Mouse (Mus musculus): ENCODE measurements around the gene Ank3. TPM values are rescaled to one million over a fixed set of nuclear protein-coding genes. Genes with fewer than 3 reads are reported as not detected.
A peak's percentile ranks its signal among the peaks of the same experiment; 100 is the strongest.

Gene Ank3
- total and polyA plus RNA-seq, 2 experiments from 2014 or later = 66.6 to 253 TPM

DNA sequence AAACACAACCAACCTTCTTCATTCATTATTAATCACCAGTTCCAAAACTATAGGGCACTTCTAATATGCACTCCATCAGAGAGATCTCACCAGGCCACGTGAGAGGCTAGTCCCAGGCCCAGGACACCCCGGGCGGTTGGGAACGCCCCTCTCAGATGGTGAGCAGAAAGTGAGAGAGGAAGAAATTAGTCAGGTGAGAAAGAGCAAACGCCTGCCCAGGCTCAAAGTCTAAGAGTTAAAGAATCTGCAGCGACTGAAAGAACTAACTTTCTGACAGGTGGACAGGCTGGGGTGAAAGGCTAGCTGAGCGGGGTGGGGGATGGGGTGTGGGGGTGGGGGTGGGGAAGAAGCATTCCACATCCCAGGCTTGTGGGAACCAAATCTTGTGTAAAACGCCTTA is 525.2 kb downstream of the Ank3 start:
- DNase-seq (ENCODE audit: low spot score) = no peak
- no peak overlapping the region for H3K4me3 ChIP-seq (ENCODE audit: low read depth, low read length)
- ATAC-seq (ENCODE audit: low FRiP score) = no peak
- H3K4me1 ChIP-seq (ENCODE audit: insufficient read depth, low read length) = no peaks in the 10 kb centered on the region
- TF ChIP-seq CTCF (IDR thresholded peaks at IDR 0.05) = no peak
- peaks cover 12% of the 10 kb centered on the region; the same call in 1 of the 2 replicates for H3K36me3 ChIP-seq (ENCODE audit: insufficient read depth, low read length)
- no peaks in the 10 kb centered on the region for H3K9me3 ChIP-seq (ENCODE audit: low read length)
- H3K4me2 ChIP-seq (ENCODE audit: low read depth, low read length, poor library complexity, severe bottlenecking) = no peak overlapping the region
- WGBS = 24% methylated on average over 8 of the region's 8 CpGs
- H3K27me3 ChIP-seq (ENCODE audit: insufficient read depth, low read length) = no peaks in the 10 kb centered on the region
- no peak overlapping the region for H3K9ac ChIP-seq (replicated peaks; ENCODE audit: low read length, poor library complexity, severe bottlenecking)
- H3K27ac ChIP-seq (ENCODE audit: low read depth, low read length) = no peak overlapping the region

DNA sequence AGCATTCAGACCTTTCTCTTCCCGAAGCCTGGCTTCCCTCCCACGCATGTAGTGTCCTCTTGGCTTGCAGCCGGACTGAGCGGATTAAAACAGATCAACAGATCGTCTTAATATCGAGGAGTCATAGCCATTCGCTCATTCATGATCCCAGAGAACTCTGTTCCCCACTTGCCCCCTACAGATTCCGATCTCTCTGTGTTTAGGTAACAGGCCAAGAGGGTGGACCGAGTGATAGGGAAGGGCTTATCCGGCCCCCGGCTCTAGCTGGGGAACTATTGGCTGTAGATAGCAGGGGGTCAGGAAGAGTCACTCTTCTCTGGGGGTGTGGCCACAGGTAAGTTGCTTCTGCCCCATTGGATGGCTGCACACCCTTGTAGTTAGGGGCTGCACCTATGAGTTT is 525.7 kb downstream of the Ank3 start:
- Histone ChIP-seq H3K4me1 (ENCODE audit: insufficient read depth, low read length) (no peaks in the 10 kb centered on the region), H3K9me3 (ENCODE audit: low read length) (no peaks in the 10 kb centered on the region), H3K4me3 (ENCODE audit: low read depth, low read length) (no peak overlapping the region), H3K27me3 (ENCODE audit: insufficient read depth, low read length) (no peaks in the 10 kb centered on the region), H3K9ac (replicated peaks; ENCODE audit: low read length, poor library complexity, severe bottlenecking) (no peak overlapping the region), H3K4me2 (ENCODE audit: low read depth, low read length, poor library complexity, severe bottlenecking) (peak overlapping the region; percentile 24), H3K27ac (ENCODE audit: low read depth, low read length) (no peak overlapping the region), H3K36me3 (ENCODE audit: insufficient read depth, low read length) (peaks cover 8% of the 10 kb centered on the region; the same call in 1 of the 2 replicates)
- no peak for DNase-seq (ENCODE audit: low spot score)
- WGBS = 12% methylated on average over 11 of the region's 11 CpGs
- no peak for TF ChIP-seq CTCF (IDR thresholded peaks at IDR 0.05)
- ATAC-seq (ENCODE audit: low FRiP score) = no peak

DNA sequence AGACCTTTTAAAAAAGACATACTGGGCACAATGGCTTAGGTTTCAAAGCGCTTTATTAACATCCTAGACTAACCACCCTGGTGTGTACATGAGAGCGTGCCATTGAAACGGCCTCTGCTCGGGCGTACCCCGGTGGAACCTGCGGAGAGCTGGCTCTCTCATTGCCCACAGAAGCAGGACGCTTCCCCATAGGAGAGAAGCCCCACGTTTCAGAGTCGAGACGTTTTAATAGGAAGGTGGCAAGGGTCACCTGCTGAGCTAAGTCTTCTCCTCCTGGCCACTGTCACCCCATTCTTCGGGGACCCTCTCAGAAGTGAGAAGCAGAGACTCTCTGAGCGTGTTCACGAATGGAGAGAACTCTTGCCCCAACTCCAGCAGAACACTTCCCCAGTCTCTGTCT is 526.3 kb downstream of the Ank3 start:
- Histone ChIP-seq H3K27ac (ENCODE audit: low read depth, low read length) (no peak overlapping the region), H3K27me3 (ENCODE audit: insufficient read depth, low read length) (no peaks in the 10 kb centered on the region), H3K9me3 (ENCODE audit: low read length) (no peaks in the 10 kb centered on the region), H3K36me3 (ENCODE audit: insufficient read depth, low read length) (0 out of 2 replicates have a peak, but pooled peaks cover 3% of the 10 kb centered on the region), H3K4me3 (ENCODE audit: low read depth, low read length) (no peak overlapping the region), H3K9ac (replicated peaks; ENCODE audit: low read length, poor library complexity, severe bottlenecking) (no peak overlapping the region), H3K4me1 (ENCODE audit: insufficient read depth, low read length) (no peaks in the 10 kb centered on the region), H3K4me2 (ENCODE audit: low read depth, low read length, poor library complexity, severe bottlenecking) (no peak overlapping the region)
- 22% methylated on average over 14 of the region's 14 CpGs for WGBS
- TF ChIP-seq CTCF (IDR thresholded peaks at IDR 0.05) = no peak
- DNase-seq (ENCODE audit: low spot score) (no peak), ATAC-seq (ENCODE audit: low FRiP score) (no peak)

DNA sequence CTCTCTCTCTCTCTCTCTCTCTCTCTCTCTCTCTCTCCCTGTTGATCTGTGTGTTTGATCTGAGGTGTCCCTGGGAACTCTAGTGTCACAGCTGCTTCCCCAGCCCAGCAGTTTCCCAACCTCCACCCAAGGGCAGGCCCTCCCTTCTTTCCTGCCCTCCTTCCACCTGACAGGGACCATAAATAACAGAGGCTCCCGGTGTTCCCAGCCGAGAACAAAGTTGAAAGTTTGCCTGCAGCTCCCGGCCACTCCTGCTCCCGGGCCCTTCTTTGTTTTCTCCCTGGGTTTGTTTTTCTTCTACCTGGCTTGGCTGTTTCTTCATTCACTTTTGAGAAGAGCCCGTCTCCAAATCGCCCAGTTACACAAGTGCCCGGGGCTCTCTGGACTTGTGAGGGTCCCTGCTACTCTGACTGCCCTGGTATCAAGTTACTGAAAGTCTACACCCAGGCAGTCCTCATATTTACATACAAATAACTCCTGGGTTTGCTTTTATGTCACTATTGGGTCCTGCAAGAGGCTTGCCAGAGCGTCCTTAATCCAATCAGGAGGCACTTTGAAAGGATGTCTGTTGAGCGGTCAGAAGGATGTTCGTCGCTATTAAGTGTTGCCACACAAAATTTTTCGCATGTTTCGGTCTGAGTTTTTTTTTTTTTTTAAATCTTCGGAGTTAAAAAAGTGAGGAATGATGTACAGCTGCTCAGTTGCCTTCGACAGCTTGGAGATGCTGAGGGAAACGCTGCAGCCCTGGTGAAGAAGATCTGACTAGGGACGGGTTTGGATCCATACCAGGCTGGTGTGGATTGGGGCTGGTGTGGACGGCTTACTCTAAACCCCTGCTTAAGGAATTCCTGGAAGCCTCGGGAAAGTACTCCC is 526.9 kb downstream of the Ank3 start:
- H3K4me1 ChIP-seq (ENCODE audit: insufficient read depth, low read length) = no peaks in the 10 kb centered on the region
- no peaks in the 10 kb centered on the region for H3K27me3 ChIP-seq (ENCODE audit: insufficient read depth, low read length)
- TF ChIP-seq CTCF (IDR thresholded peaks at IDR 0.05) = no peak
- H3K27ac ChIP-seq (ENCODE audit: low read depth, low read length) = no peak overlapping the region
- H3K9ac ChIP-seq (replicated peaks; ENCODE audit: low read length, poor library complexity, severe bottlenecking) = no peak overlapping the region
- 10% methylated on average over 19 of the region's 19 CpGs for WGBS
- peak overlapping the region; percentile 29; the same call in 1 of the 2 replicates for H3K4me2 ChIP-seq (ENCODE audit: low read depth, low read length, poor library complexity, severe bottlenecking)
- DNase-seq (ENCODE audit: low spot score) (no peak), ATAC-seq (ENCODE audit: low FRiP score) (no peak)
- H3K9me3 ChIP-seq (ENCODE audit: low read length) = no peaks in the 10 kb centered on the region
- H3K4me3 ChIP-seq (ENCODE audit: low read depth, low read length) = no peak overlapping the region
- 0 out of 2 replicates have a peak, but pooled peaks cover 3% of the 10 kb centered on the region for H3K36me3 ChIP-seq (ENCODE audit: insufficient read depth, low read length)

DNA sequence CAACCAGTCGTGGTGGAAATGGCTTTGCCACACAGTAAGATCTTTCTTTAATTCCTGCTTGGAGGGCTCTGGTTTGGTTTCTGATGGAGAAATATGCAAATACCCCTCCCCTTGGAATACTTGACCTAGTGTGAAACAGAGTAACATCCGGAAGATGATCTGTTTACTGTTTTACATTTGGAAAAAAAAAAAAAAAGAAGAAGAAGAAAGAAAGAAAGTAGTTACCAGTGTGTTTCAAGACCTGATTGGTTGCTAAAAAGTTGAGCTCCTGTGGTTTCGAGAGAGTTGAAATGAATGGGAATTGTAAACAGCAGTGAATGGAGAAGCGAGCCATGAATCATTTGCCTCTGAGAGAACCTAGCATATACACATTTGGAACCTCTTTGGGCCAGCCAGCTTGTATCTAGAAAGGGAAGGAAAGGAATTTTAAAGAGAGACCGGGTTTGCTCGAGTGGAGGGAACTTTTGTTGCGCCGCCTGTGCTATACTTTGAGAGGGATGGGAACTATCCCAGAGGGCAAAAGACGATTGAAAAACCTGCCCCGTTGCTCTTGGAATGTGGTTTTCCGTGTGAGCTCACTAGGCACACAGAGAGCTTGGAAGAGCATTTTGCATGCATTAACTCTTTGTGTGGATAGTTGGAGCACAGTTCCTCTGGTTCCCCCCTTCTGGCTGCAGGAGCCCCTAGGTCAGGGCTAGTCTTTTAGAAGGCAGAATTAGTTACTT is 527.7 kb downstream of the Ank3 start:
- Histone ChIP-seq H3K9ac (replicated peaks; ENCODE audit: low read length, poor library complexity, severe bottlenecking) (no peak overlapping the region), H3K4me2 (ENCODE audit: low read depth, low read length, poor library complexity, severe bottlenecking) (peak overlapping the region; percentile 29), H3K27ac (ENCODE audit: low read depth, low read length) (no peak overlapping the region), H3K27me3 (ENCODE audit: insufficient read depth, low read length) (no peaks in the 10 kb centered on the region), H3K9me3 (ENCODE audit: low read length) (no peaks in the 10 kb centered on the region), H3K36me3 (ENCODE audit: insufficient read depth, low read length) (0 out of 2 replicates have a peak, but pooled peaks cover 3% of the 10 kb centered on the region), H3K4me1 (ENCODE audit: insufficient read depth, low read length) (no peaks in the 10 kb centered on the region), H3K4me3 (ENCODE audit: low read depth, low read length) (no peak overlapping the region)
- no peak for ATAC-seq (ENCODE audit: low FRiP score)
- TF ChIP-seq CTCF (IDR thresholded peaks at IDR 0.05) = no peak
- 18% methylated on average over 11 of the region's 11 CpGs for WGBS
- DNase-seq (ENCODE audit: low spot score) = no peak

DNA sequence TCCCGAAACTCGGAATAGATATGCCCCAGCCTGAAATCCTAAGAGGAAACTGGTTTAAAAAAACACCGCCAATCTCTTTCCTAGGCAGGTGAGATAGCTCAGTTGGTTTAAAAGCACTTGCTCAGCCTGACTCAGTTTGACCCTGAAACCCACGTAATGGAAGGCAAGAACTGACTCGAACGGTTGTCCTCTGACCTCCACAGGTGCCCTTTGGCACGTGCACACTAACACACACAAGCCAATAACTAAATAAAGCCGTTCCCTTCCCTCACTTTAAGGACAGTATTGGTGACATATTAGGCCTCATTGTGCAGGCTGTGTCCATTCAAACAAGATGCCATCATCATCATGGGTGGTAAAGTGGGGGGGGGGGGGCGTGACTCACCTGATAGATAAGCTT is 528.4 kb downstream of the Ank3 start:
- DNase-seq (ENCODE audit: low spot score) (no peak), ATAC-seq (ENCODE audit: low FRiP score) (no peak)
- no peak overlapping the region for H3K27ac ChIP-seq (ENCODE audit: low read depth, low read length)
- H3K9ac ChIP-seq (replicated peaks; ENCODE audit: low read length, poor library complexity, severe bottlenecking) = no peak overlapping the region
- no peaks in the 10 kb centered on the region for H3K9me3 ChIP-seq (ENCODE audit: low read length)
- H3K36me3 ChIP-seq (ENCODE audit: insufficient read depth, low read length) = peaks cover 3% of the 10 kb centered on the region; the same call in 1 of the 2 replicates
- H3K4me2 ChIP-seq (ENCODE audit: low read depth, low read length, poor library complexity, severe bottlenecking) = no peak overlapping the region; the same call in 1 of the 2 replicates
- no peak for TF ChIP-seq CTCF (IDR thresholded peaks at IDR 0.05)
- WGBS = 19% methylated on average over 9 of the region's 9 CpGs
- no peaks in the 10 kb centered on the region for H3K4me1 ChIP-seq (ENCODE audit: insufficient read depth, low read length)
- H3K4me3 ChIP-seq (ENCODE audit: low read depth, low read length) = no peak overlapping the region
- no peaks in the 10 kb centered on the region for H3K27me3 ChIP-seq (ENCODE audit: insufficient read depth, low read length)
